Mouse (Mus musculus) myocyte (in vitro differentiated cells): ENCODE measurements around the gene Lcn6.

ENCODE experiments used
- CEBPB ChIP-seq: IDR thresholded peaks from 2 replicates; pipeline ENCODE4 v1.6.1; 2011; ENCODE audit warnings: mild to moderate bottlenecking, moderate library complexity; ENCODE audit not compliant: poor library complexity, insufficient read depth, severe bottlenecking
- E2F4 ChIP-seq: IDR thresholded peaks from one replicate; pipeline ENCODE4 v1.6.1; 2011; ENCODE audit warnings: mild to moderate bottlenecking, control low read depth, moderate library complexity; ENCODE audit not compliant: insufficient read depth
- MAX ChIP-seq: IDR thresholded peaks from one replicate; pipeline ENCODE4 v1.6.1; 2011; ENCODE audit warnings: low read depth, mild to moderate bottlenecking, control low read depth
- MYOD1 ChIP-seq, 3 experiments: IDR thresholded peaks; one replicate each; pipeline ENCODE4 v1.6.1; 2011; ENCODE audit warnings: control low read depth in 2 of 3, low read depth in 2 of 3, mild to moderate bottlenecking in 2 of 3, moderate library complexity in 1 of 3; ENCODE audit not compliant: insufficient read length in 2 of 3, control insufficient read depth in 1 of 3
- MYOG ChIP-seq, 3 experiments: IDR thresholded peaks; one replicate each; pipeline ENCODE4 v1.6.1; 2011; ENCODE audit warnings: control low read depth in 2 of 3, low read depth in 2 of 3, mild to moderate bottlenecking in 2 of 3; ENCODE audit not compliant: insufficient read length in 2 of 3, control insufficient read depth in 1 of 3, insufficient read depth in 1 of 3
- POLR2A ChIP-seq: IDR thresholded peaks from one replicate; pipeline ENCODE4 v1.6.1; 2011; ENCODE audit warnings: low read depth, mild to moderate bottlenecking, control low read depth, moderate library complexity; ENCODE audit not compliant: insufficient read length
- POLR2AphosphoS2 ChIP-seq: IDR thresholded peaks from one replicate; pipeline ENCODE4 v1.6.1; 2011; ENCODE audit warnings: low read depth, control low read depth; ENCODE audit not compliant: insufficient read length
- REST ChIP-seq: IDR thresholded peaks from one replicate; pipeline ENCODE4 v1.6.1; 2011; ENCODE audit warnings: mild to moderate bottlenecking, control low read depth, moderate library complexity; ENCODE audit not compliant: insufficient read depth, insufficient read length
- SRF ChIP-seq: IDR thresholded peaks from one replicate; pipeline ENCODE4 v1.6.1; 2011; ENCODE audit warnings: low read depth; ENCODE audit not compliant: control insufficient read depth, insufficient read length
- TCF12 ChIP-seq: IDR thresholded peaks from one replicate; pipeline ENCODE4 v1.6.1; 2011; ENCODE audit warnings: mild to moderate bottlenecking, control low read depth; ENCODE audit not compliant: poor library complexity, insufficient read depth, severe bottlenecking
- TCF3 ChIP-seq: IDR thresholded peaks from one replicate; pipeline ENCODE4 v1.6.1; 2011; ENCODE audit warnings: low read depth, control low read depth; ENCODE audit not compliant: insufficient read length
- USF1 ChIP-seq: IDR thresholded peaks from one replicate; pipeline ENCODE4 v1.6.1; 2011; ENCODE audit warnings: low read depth, mild to moderate bottlenecking, control low read depth, moderate library complexity

DNA sequence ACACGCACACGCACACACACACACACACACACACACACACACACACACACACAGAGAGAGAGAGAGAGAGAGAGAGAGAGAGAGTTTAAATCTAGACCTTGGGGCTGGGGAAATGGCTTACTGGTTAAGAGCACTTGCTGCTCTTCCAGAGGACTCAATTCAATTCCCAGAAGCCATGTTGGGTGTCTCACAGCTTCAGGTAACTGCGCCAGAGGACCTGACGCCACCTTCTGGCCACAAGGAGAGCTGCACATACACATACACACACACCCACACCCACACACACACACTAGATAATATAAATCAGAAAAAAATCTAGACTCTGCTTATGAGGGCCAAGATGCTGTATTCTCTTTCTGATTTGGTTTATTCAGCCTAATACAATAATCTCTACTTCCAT, 10.4 kb downstream of the Lcn6 start:
- TF ChIP-seq POLR2A (no peak), MAX (no peak), MYOG (IDR thresholded peaks at IDR 0.05; ENCODE audit: control insufficient read depth in 1 of 3, insufficient read depth in 1 of 3, insufficient read length in 2 of 3, low read depth in 2 of 3) (no peak), USF1 (no peak), E2F4 (no peak), CEBPB (no peak), POLR2AphosphoS2 (no peak), TCF12 (no peak), MYOD1 (IDR thresholded peaks at IDR 0.05; ENCODE audit: control insufficient read depth in 1 of 3, insufficient read length in 2 of 3, low read depth in 2 of 3) (no peak), TCF3 (no peak), REST (no peak), SRF (no peak)
